Mouse (Mus musculus): ENCODE data around the gene Gm20388. TPM values are rescaled to one million over a fixed set of nuclear protein-coding genes. Genes with fewer than 3 reads are reported as not detected.
A peak's percentile ranks its signal among the peaks of the same experiment; 100 is the strongest.
"Not testable (repeated sequence)": the region's sequence is repeated elsewhere in the genome, so short reads cannot be mapped to it uniquely, and the experiment has no call there.

The Gm20388 gene
- polyA plus RNA-seq, 1 experiment = 28.1 TPM

DNA sequence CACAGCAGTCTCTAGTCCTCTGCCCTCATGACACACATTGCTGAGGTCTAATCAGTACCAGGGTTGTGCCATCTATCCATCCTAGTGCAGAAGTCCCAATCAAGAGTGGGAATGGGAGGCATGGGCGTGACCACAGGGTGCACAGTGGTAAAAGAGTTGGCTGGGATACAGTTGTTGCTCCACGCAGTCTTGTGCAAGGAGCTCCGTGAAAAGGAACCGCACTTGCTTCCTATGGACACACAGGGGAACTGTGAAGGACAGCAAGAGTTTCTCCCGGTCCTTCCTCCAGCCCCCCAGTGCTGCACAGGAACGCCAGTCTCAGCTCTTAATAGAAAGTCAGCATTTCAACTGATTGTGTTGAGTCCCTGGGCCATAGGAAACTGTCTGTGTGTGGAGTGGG, 4048.8 kb downstream of the Gm20388 start:
- H3K36me3 ChIP-seq (ENCODE audit: control insufficient read depth, insufficient read depth, low read length, poor library complexity, severe bottlenecking) = no peaks in the 10 kb centered on the region
- H3K27ac ChIP-seq (ENCODE audit: insufficient read depth, low read length) = no peak overlapping the region
- H3K4me3 ChIP-seq (ENCODE audit: low read depth, low read length) = no peak overlapping the region
- H3K4me1 ChIP-seq (ENCODE audit: control insufficient read depth, insufficient read depth, low read length) = no peaks in the 10 kb centered on the region
- no peaks in the 10 kb centered on the region for H3K27me3 ChIP-seq (ENCODE audit: control insufficient read depth, insufficient read depth, low read length, poor library complexity, severe bottlenecking)
- TF ChIP-seq CTCF (IDR thresholded peaks at IDR 0.05; ENCODE audit: low read depth, low read length) = no peak
- no peak for TF ChIP-seq POLR2A (IDR thresholded peaks at IDR 0.05; ENCODE audit: insufficient read depth, low read length)
- TF ChIP-seq EP300 (IDR thresholded peaks at IDR 0.05; ENCODE audit: insufficient read depth, low read depth, low read length) = no peak
- no peak overlapping the region for H3K9ac ChIP-seq (ENCODE audit: low read depth, poor library complexity, severe bottlenecking)
- H3K9me3 ChIP-seq (replicated peaks; ENCODE audit: control insufficient read depth, insufficient read depth, low read length, poor library complexity, severe bottlenecking) = no peaks in the 10 kb centered on the region

DNA sequence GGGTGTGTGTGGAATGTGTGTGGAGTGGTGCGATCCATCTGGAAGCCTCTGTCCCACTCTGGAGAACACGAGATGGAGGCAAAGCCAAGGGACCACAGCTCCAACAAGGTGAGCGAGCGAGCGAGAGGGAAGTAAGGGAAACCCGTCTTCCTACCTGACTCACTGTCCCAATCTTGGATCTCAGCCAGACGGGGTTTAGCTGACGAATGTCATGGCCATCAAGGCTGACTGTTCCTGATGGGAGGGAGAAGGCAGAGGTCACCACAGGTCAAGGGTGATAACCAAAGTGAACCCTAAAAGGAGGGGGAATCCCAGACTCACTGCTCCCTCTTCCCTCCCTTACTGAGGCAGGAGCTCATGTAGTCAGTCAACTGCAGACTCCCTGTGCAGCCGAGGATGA, 4049.4 kb downstream of the Gm20388 start:
- no peak for TF ChIP-seq POLR2A (IDR thresholded peaks at IDR 0.05; ENCODE audit: insufficient read depth, low read length)
- no peak for TF ChIP-seq CTCF (IDR thresholded peaks at IDR 0.05; ENCODE audit: low read depth, low read length)
- TF ChIP-seq EP300 (IDR thresholded peaks at IDR 0.05; ENCODE audit: insufficient read depth, low read depth, low read length) = no peak
- no peak overlapping the region for H3K9ac ChIP-seq (ENCODE audit: low read depth, poor library complexity, severe bottlenecking)
- H3K9me3 ChIP-seq (replicated peaks; ENCODE audit: control insufficient read depth, insufficient read depth, low read length, poor library complexity, severe bottlenecking) = no peaks in the 10 kb centered on the region
- H3K4me1 ChIP-seq (ENCODE audit: control insufficient read depth, insufficient read depth, low read length) = no peaks in the 10 kb centered on the region
- H3K4me3 ChIP-seq (ENCODE audit: low read depth, low read length) = no peak overlapping the region
- H3K27ac ChIP-seq (ENCODE audit: insufficient read depth, low read length) = no peak overlapping the region
- H3K27me3 ChIP-seq (ENCODE audit: control insufficient read depth, insufficient read depth, low read length, poor library complexity, severe bottlenecking) = no peaks in the 10 kb centered on the region
- H3K36me3 ChIP-seq (ENCODE audit: control insufficient read depth, insufficient read depth, low read length, poor library complexity, severe bottlenecking) = no peaks in the 10 kb centered on the region

DNA sequence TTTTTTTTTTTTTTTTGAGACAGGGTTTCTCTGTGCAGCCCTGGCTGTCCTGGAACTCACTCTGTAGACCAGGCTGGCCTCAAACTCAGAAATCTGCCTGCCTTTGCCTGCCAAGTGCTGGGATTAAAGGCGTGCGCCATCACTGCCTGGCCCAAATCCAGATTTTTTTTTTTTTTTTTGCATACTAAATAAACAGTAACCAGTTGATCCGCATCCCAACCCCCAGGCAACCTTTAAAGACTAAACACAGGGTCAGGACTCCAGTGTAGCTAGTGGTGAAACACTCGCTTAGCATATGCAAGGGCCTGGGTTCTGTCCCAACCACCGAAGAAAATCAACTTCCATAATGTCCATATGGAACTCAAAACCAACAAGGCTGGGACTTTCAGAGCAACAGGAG, 4049.9 kb downstream of the Gm20388 start:
- H3K27ac ChIP-seq (ENCODE audit: insufficient read depth, low read length); H3K9me3 ChIP-seq (replicated peaks; ENCODE audit: control insufficient read depth, insufficient read depth, low read length, poor library complexity, severe bottlenecking); H3K9ac ChIP-seq (ENCODE audit: low read depth, poor library complexity, severe bottlenecking); H3K27me3 ChIP-seq (ENCODE audit: control insufficient read depth, insufficient read depth, low read length, poor library complexity, severe bottlenecking); H3K4me3 ChIP-seq (ENCODE audit: low read depth, low read length); H3K4me1 ChIP-seq (ENCODE audit: control insufficient read depth, insufficient read depth, low read length); H3K36me3 ChIP-seq (ENCODE audit: control insufficient read depth, insufficient read depth, low read length, poor library complexity, severe bottlenecking): not testable (repeated sequence)

DNA sequence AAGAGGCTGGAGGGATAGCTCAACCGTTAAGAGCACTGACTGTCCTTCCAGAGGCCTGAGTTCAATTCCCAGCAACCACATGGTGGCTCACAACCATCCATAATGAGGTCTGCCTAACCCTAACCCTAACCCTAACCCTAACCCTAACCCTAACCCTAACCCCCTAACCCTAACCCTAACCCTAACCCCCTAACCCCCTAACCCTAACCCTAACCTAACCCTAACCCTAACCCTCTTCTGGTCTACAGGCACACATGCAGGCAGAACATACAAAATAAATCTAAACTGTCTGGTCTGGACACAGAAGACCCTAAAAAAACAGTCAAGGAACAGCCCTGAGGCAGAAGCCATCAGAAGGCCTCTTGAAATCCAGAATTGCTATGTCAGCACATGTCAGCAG, 4050.7 kb downstream of the Gm20388 start:
- Histone ChIP-seq H3K27ac (ENCODE audit: insufficient read depth, low read length) (no peak overlapping the region), H3K4me3 (ENCODE audit: low read depth, low read length) (no peak overlapping the region), H3K4me1 (ENCODE audit: control insufficient read depth, insufficient read depth, low read length) (no peaks in the 10 kb centered on the region), H3K27me3 (ENCODE audit: control insufficient read depth, insufficient read depth, low read length, poor library complexity, severe bottlenecking) (no peaks in the 10 kb centered on the region), H3K36me3 (ENCODE audit: control insufficient read depth, insufficient read depth, low read length, poor library complexity, severe bottlenecking) (peaks cover 3% of the 10 kb centered on the region; the same call in 1 of the 2 replicates), H3K9ac (ENCODE audit: low read depth, poor library complexity, severe bottlenecking) (no peak overlapping the region), H3K9me3 (replicated peaks; ENCODE audit: control insufficient read depth, insufficient read depth, low read length, poor library complexity, severe bottlenecking) (no peaks in the 10 kb centered on the region)
- no peak for TF ChIP-seq POLR2A (IDR thresholded peaks at IDR 0.05; ENCODE audit: insufficient read depth, low read length)
- no peak for TF ChIP-seq EP300 (IDR thresholded peaks at IDR 0.05; ENCODE audit: insufficient read depth, low read depth, low read length)
- TF ChIP-seq CTCF (IDR thresholded peaks at IDR 0.05; ENCODE audit: low read depth, low read length) = no peak

DNA sequence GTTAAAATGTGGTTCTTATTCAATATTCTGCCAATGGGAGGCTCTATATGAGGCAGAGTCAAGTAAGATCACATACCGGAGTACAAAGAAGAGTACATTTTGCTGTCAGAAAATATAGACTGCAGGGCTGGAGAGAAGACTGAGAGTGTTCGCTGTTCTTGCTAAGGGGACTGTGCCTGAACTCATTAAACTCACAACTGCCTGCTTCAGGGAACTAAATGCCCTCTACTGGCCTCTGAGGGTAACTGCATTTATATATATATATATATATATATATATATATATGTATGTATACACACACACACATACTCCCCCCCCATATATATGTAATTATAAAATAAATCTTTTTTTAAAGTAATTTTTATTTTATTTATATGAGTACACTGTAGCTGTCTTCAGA, 4056.3 kb downstream of the Gm20388 start:
- H3K9ac ChIP-seq (ENCODE audit: low read depth, poor library complexity, severe bottlenecking) = no peak overlapping the region
- H3K27me3 ChIP-seq (ENCODE audit: control insufficient read depth, insufficient read depth, low read length, poor library complexity, severe bottlenecking) = no peaks in the 10 kb centered on the region
- no peaks in the 10 kb centered on the region for H3K9me3 ChIP-seq (replicated peaks; ENCODE audit: control insufficient read depth, insufficient read depth, low read length, poor library complexity, severe bottlenecking)
- H3K4me3 ChIP-seq (ENCODE audit: low read depth, low read length) = no peak overlapping the region
- H3K27ac ChIP-seq (ENCODE audit: insufficient read depth, low read length) = no peak overlapping the region
- no peaks in the 10 kb centered on the region for H3K4me1 ChIP-seq (ENCODE audit: control insufficient read depth, insufficient read depth, low read length)
- TF ChIP-seq POLR2A (IDR thresholded peaks at IDR 0.05; ENCODE audit: insufficient read depth, low read length) (no peak), CTCF (IDR thresholded peaks at IDR 0.05; ENCODE audit: low read depth, low read length) (no peak), EP300 (IDR thresholded peaks at IDR 0.05; ENCODE audit: insufficient read depth, low read depth, low read length) (no peak)
- peaks cover 3% of the 10 kb centered on the region; the same call in 1 of the 2 replicates for H3K36me3 ChIP-seq (ENCODE audit: control insufficient read depth, insufficient read depth, low read length, poor library complexity, severe bottlenecking)

GRCm38 (mm10) chr8:123973495-123973894, 4062.9 kb downstream of the Gm20388 start:
- TF ChIP-seq EP300 (IDR thresholded peaks at IDR 0.05; ENCODE audit: insufficient read depth, low read depth, low read length) (peak; percentile 54; the same call in 1 of the 2 replicates), POLR2A (IDR thresholded peaks at IDR 0.05; ENCODE audit: insufficient read depth, low read length) (no peak)
- H3K36me3 ChIP-seq (ENCODE audit: control insufficient read depth, insufficient read depth, low read length, poor library complexity, severe bottlenecking) = no peaks in the 10 kb centered on the region
- no peak overlapping the region for H3K27ac ChIP-seq (ENCODE audit: insufficient read depth, low read length)
- H3K9ac ChIP-seq (ENCODE audit: low read depth, poor library complexity, severe bottlenecking) = no peak overlapping the region
- H3K27me3 ChIP-seq (ENCODE audit: control insufficient read depth, insufficient read depth, low read length, poor library complexity, severe bottlenecking) = no peaks in the 10 kb centered on the region
- no peaks in the 10 kb centered on the region for H3K4me1 ChIP-seq (ENCODE audit: control insufficient read depth, insufficient read depth, low read length)
- no peaks in the 10 kb centered on the region for H3K9me3 ChIP-seq (replicated peaks; ENCODE audit: control insufficient read depth, insufficient read depth, low read length, poor library complexity, severe bottlenecking)
- no peak overlapping the region for H3K4me3 ChIP-seq (ENCODE audit: low read depth, low read length)

Data from ES-Bruce4 (cell line).